Mouse (Mus musculus) adrenal gland (tissue): ENCODE data around the gene Exosc1.

Experiments
- intact Hi-C: fragments of 180-260 bp; cut with DNase I; formaldehyde crosslinking; loops from one replicate; pipeline ENCODE4 v1.15.1; 2025

Exosc1 gene

DNA sequence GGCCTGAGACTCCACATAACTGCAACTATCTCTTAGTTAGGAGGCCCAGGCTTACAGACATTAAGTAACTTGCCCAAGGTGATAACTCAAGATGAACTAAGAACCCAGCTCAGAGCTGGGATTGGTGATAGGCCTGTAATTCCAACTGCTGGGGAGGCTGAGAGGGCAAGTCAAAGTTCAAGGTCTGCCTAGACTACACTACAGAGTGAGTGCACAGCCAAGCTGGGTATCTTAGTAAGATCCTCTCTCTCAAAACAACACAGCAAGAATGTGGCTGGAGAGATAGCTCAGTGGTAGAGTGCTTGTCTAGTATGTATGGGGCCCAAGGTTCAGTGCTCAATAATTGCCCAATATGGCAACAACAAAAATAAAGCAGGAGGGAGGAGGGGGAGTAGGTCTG, 45.0 kb downstream of the Exosc1 start:
- intact Hi-C loops, result no loop called here

DNA sequence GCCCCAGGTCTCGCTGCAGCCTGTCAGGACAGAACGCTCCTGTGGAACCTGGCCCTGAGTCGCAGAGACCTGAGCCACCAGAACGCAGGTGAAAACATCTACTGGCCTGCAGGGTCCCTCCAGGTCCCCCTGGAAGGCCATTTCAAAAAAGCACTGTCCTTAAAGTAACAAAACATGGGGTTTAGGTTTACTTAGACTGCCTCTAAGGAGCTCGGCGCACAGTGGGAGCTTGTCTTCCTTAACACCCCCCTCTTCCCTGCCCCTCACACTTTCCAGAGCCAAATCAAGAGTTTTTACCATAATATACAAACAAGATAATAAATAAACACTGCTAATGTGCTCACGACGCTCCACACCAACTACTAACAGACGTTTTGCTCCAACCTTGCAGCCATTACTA, 49.3 kb downstream of the Exosc1 start:
- intact Hi-C loops, result no loop called here

DNA sequence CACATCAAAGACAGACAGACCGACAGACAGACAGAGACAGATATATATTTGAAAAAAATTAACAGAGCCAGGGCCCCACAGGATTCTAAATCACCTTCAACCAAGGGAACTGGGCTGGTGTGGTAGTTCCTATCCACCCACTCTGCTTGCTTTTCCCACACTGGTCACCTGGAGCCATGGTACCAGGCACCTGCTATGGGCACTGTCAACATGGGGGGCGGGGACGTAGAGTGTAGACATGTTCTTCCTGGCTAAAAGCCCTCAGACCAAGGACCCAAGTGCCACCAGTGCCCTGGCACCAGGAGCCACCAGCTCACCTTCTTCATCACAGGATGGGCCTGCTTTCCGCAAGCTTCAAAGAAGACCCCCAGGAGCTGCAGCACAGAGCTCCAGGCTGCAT, 51.4 kb downstream of the Exosc1 start:
- intact Hi-C loops, result no loop called here

DNA sequence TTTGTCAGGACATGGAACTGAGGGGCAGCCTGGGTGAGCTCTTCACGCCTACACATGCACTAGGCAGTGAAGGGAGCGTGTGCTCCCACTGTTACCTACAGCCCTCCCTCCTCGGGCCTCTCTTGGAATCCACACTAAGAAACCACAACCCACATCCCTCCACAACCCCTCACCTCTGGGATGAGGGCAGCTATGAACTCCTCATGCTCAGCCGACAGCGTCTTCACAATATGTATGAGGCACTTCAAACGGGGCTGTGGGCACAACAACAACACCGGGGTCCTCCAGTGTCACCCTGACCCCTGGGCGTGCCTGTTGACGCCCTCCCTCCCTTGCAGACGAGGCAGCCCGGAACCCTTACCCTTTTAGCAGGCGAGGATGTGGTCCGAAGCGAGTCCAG, 58.9 kb downstream of the Exosc1 start:
- intact Hi-C loops, result no loop called here
